8 mouse cellular contexts compared by ENCODE assay signal in genomic region chr4:123662914-123663687, GRCm38 (mm10). TPM values are rescaled to one million over a fixed set of nuclear protein-coding genes. Genes with fewer than 3 reads are reported as not detected.
DNase-seq lines count a peak whose midpoint lies in the region; ATAC-seq and TF ChIP-seq lines count a peak whose summit lies in the region.

No protein-coding gene starts in this region.

- H3K4me1 ChIP-seq in hindbrain, embryonic 15.5 days (replicated peaks): peaks cover 64% of the 10 kb centered on the region
- H3K4me1 ChIP-seq in liver, embryonic 14.5 days (replicated peaks; ENCODE audit: control insufficient read depth in 2 of 2, insufficient read depth in 2 of 2, low read length in 1 of 2): peaks cover 32 to 36% of the 10 kb centered on the region in 2 experiments
- peaks cover 29% of the 10 kb centered on the region; the same call in 1 of the 2 replicates for H3K4me1 ChIP-seq in stomach, embryonic 14.5 days (ENCODE audit: control insufficient read depth, insufficient read depth, low read length)

- TF ChIP-seq EP300 in liver, embryonic 14.5 days (IDR thresholded peaks at IDR 0.05; ENCODE audit: low read depth): no peak

- peak overlapping the region; percentile 53 for H3K4me3 ChIP-seq in hindbrain, embryonic 15.5 days
- H3K4me3 ChIP-seq in liver, embryonic 14.5 days (ENCODE audit: insufficient read depth in 1 of 2, low read depth in 2 of 2, low read length in 2 of 2): peak overlapping the region; percentile 73 to 82
- peak overlapping the region; percentile 76 for H3K4me3 ChIP-seq in stomach, embryonic 14.5 days (ENCODE audit: low read depth, low read length)

- 8% methylated on average over 15 of the region's 15 CpGs for WGBS in hindbrain, embryonic 15.5 days
- WGBS in liver, embryonic 14.5 days (ENCODE audit: insufficient replicate concordance): 3% methylated on average over 15 of the region's 15 CpGs
- 4% methylated on average over 15 of the region's 15 CpGs for WGBS in stomach, embryonic 14.5 days

- intact Hi-C loops in left cerebral cortex, postnatal 4 days (cut with DNase I): loop anchor here (5.0 kb wide), 1 partner anchor 136 kb away; no protein-coding TSS in a partner anchor

- no peak for TF ChIP-seq CTCF in liver, embryonic 14.5 days (IDR thresholded peaks at IDR 0.05; ENCODE audit: low read depth)

- H3K36me3 ChIP-seq in hindbrain, embryonic 15.5 days: no peaks in the 10 kb centered on the region
- H3K36me3 ChIP-seq in liver, embryonic 14.5 days (replicated peaks; ENCODE audit: control insufficient read depth, insufficient read depth, low read depth): no peaks in the 10 kb centered on the region
- H3K36me3 ChIP-seq in stomach, embryonic 14.5 days (ENCODE audit: control insufficient read depth, insufficient read depth, low read length): no peaks in the 10 kb centered on the region

- ATAC-seq in hindbrain, embryonic 15.5 days (ENCODE audit: low FRiP score, low read depth): no peak
- ATAC-seq in liver, embryonic 14.5 days (ENCODE audit: insufficient read depth): no peak
- no peak for ATAC-seq in stomach, embryonic 14.5 days (ENCODE audit: insufficient number of reproducible peaks, insufficient read depth, low FRiP score, low read depth)

- H3K27me3 ChIP-seq in hindbrain, embryonic 15.5 days: no peaks in the 10 kb centered on the region
- H3K27me3 ChIP-seq in liver, embryonic 14.5 days (ENCODE audit: control insufficient read depth, insufficient read depth, low read length): no peaks in the 10 kb centered on the region; the same call in none of the 2 replicates
- H3K27me3 ChIP-seq in stomach, embryonic 14.5 days (ENCODE audit: control insufficient read depth, insufficient read depth, low read length): no peaks in the 10 kb centered on the region

- peak; percentile 40 for DNase-seq in retina, embryonic 14.5 days (ENCODE audit: low spot score)
- DNase-seq in retina, postnatal 1 day: no peak
- peak; percentile 69 for DNase-seq in embryo, embryonic 9.5 days (ENCODE audit: extremely low spot score)
- DNase-seq in liver, embryonic 14.5 days (ENCODE audit: low read depth in 3 of 3, low spot score in 3 of 3): no peak
- no peak for DNase-seq in ovary, postnatal 10 days (ENCODE audit: low spot score)
- no peak for DNase-seq in left cerebral cortex, postnatal 4 days

- no peaks in the 10 kb centered on the region for H3K9me3 ChIP-seq in hindbrain, embryonic 15.5 days
- H3K9me3 ChIP-seq in liver, embryonic 14.5 days (ENCODE audit: control insufficient read depth, low read length): no peaks in the 10 kb centered on the region
- H3K9me3 ChIP-seq in stomach, embryonic 14.5 days (ENCODE audit: control insufficient read depth, low read depth, low read length): no peaks in the 10 kb centered on the region

- peak overlapping the region; percentile 92; the same call in 1 of the 2 replicates for H3K9ac ChIP-seq in hindbrain, embryonic 15.5 days
- peak overlapping the region; percentile 89 for H3K9ac ChIP-seq in liver, embryonic 14.5 days (replicated peaks)
- H3K9ac ChIP-seq in stomach, embryonic 14.5 days (replicated peaks; ENCODE audit: low read depth, low read length): peak overlapping the region; percentile 97; the same call in 1 of the 2 replicates

- peak overlapping the region; percentile 83 for H3K4me2 ChIP-seq in hindbrain, embryonic 15.5 days
- peak overlapping the region; percentile 100 for H3K4me2 ChIP-seq in liver, embryonic 14.5 days (ENCODE audit: low read depth)
- peak overlapping the region; percentile 85 for H3K4me2 ChIP-seq in stomach, embryonic 14.5 days (replicated peaks; ENCODE audit: low read depth, low read length)

- H3K27ac ChIP-seq in hindbrain, embryonic 15.5 days (replicated peaks): peak overlapping the region; percentile 96
- H3K27ac ChIP-seq in liver, embryonic 14.5 days: peak overlapping the region; percentile 86
- H3K27ac ChIP-seq in stomach, embryonic 14.5 days (ENCODE audit: low read length): peak overlapping the region; percentile 99

RNA-seq across cellular contexts. Expression of gene Macf1, which starts 21.1 kb away (rescaled TPM):
- 69.2 and 71.9 TPM in 2 replicates for polyA plus RNA-seq in hindbrain, embryonic 15.5 days (2015; fragmentation: Nextera tagmentation; extraction: Ambion mirVana)
- 12.2 and 15.1 TPM in 2 replicates for polyA plus RNA-seq in liver, embryonic 14.5 days (2012; rRNA removed)
- 12.9 and 13.4 TPM in 2 replicates for polyA plus RNA-seq in liver, embryonic 14.5 days (2014; fragmentation: Nextera tagmentation; extraction: Ambion mirVana)
- 86.9 and 88.2 TPM in 2 replicates for polyA plus RNA-seq in stomach, embryonic 14.5 days (2014; fragmentation: Nextera tagmentation; extraction: Ambion mirVana)
- 100 to 1,000 TPM; 337 to 347 TPM for total RNA-seq in left cerebral cortex, postnatal 4 days (2021)

RNA-seq across cellular contexts. Expression of gene Ndufs5, which starts 54.9 kb away (rescaled TPM):
- polyA plus RNA-seq in hindbrain, embryonic 15.5 days (2015; fragmentation: Nextera tagmentation; extraction: Ambion mirVana): 457 and 489 TPM in 2 replicates
- 65.8 and 108 TPM in 2 replicates for polyA plus RNA-seq in liver, embryonic 14.5 days (2012; rRNA removed)
- polyA plus RNA-seq in liver, embryonic 14.5 days (2014; fragmentation: Nextera tagmentation; extraction: Ambion mirVana): 188 and 189 TPM in 2 replicates
- polyA plus RNA-seq in stomach, embryonic 14.5 days (2014; fragmentation: Nextera tagmentation; extraction: Ambion mirVana): 297 and 346 TPM in 2 replicates
- 100 to 1,000 TPM; 134 to 138 TPM for total RNA-seq in left cerebral cortex, postnatal 4 days (2021)

Comparison
In these comparisons a context has a peak if more than half of its experiments do, and no peak if none do; other contexts are left out.
1. DNase-seq: peak in retina, embryonic 14.5 days (single experiment) and embryo, embryonic 9.5 days (single experiment); none in retina, postnatal 1 day (single experiment), liver, embryonic 14.5 days (0 of 3), ovary, postnatal 10 days (single experiment) and left cerebral cortex, postnatal 4 days (single experiment).
2. Peak in every context shown above with its lines, with median percentiles within 50 percentile points of each other: H3K27ac ChIP-seq, H3K4me2 ChIP-seq, H3K4me3 ChIP-seq and H3K9ac ChIP-seq.